In the genomic region with DNA sequence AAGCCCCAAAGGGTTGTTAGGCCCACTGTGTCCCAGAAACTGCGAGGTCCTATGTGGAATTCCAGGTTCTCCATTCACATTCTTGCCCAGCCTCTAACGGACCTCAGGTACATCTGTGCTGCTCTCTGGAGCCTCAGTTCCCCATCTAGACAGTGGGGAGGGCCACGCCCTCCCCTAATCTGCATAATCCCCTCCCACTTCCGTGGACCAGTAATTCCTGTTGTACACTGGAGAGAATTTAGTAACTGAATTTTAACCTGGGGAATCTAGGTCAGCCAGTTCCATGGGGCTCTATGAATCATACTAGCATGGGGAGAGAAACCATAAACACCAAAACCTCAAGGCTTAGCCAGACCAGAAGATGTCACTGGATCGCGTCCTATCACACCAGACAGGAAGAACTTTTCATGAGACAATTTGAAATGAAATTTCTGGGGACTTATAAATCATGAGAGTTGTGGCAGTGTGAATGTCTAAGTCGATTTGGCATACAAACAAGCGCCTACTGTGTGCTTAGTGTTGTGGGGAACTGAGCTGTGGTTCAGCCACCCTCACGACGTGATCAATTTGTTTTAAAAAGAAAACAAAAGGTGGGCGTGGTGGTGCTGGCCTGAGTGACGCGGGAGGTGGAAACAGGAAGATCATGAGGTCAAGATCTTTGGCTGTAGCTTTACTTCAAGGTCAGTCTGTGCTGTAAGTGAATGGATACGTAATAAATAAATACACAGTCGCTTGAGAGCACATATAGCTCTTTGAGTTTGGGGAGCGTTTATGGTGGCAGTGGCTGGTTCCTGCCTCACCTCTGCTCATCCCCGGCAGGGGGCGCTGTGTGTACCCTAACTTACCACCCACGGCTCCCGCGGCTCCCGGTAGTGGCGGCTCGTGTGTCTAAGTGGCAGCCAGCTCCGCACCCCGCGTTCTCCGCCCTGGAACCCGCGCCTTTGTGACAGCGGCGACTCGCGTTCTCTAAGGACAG, we compare ENCODE assay signal across 8 mouse cellular contexts. TPM values are rescaled to one million over a fixed set of nuclear protein-coding genes. Genes with fewer than 3 reads are reported as not detected.
DNase-seq lines count a peak whose midpoint lies in the region.

No protein-coding gene starts in this region.

- DNase-seq in MEL-GATA-1-ER (ENCODE audit: extremely low read depth, low read depth) = peak; percentile 85
- peak; percentile 83 for DNase-seq in cerebellum, adult 9-11 months
- DNase-seq in frontal cortex, adult 2 months (ENCODE audit: extremely low spot score in 1 of 2, low spot score in 1 of 2) = peak; percentile 55 to 92
- DNase-seq in hindbrain, embryonic 10.5 days (ENCODE audit: low spot score) = peak; percentile 82
- peak; percentile 89 to 92 for DNase-seq in layer of hippocampus, postnatal 10 days (ENCODE audit: low spot score in 2 of 2)
- DNase-seq in lung, postnatal 10 days = peak; percentile 91
- DNase-seq in ovary, postnatal 14 days (ENCODE audit: low spot score) = peak; percentile 78
- DNase-seq in thymus, postnatal 10 days (ENCODE audit: low spot score in 2 of 2) = peak; percentile 88 to 98

- peak overlapping the region; percentile 49 for H3K4me3 ChIP-seq in hindbrain, embryonic 10.5 days

- WGBS in hindbrain, embryonic 10.5 days = 11% methylated on average over 34 of the region's 34 CpGs

- no peaks in the 10 kb centered on the region for H3K9me3 ChIP-seq in hindbrain, embryonic 10.5 days

- peaks cover 35% of the 10 kb centered on the region for H3K4me1 ChIP-seq in hindbrain, embryonic 10.5 days (replicated peaks)

- H3K27ac ChIP-seq in hindbrain, embryonic 10.5 days = peak overlapping the region; percentile 50; the same call in 1 of the 2 replicates

- H3K27me3 ChIP-seq in hindbrain, embryonic 10.5 days (ENCODE audit: insufficient read depth, poor library complexity, severe bottlenecking) = peaks cover 27% of the 10 kb centered on the region

- no peaks in the 10 kb centered on the region for H3K36me3 ChIP-seq in hindbrain, embryonic 10.5 days

RNA-seq across cellular contexts. Expression of a gene that starts 9.3 kb away (rescaled TPM):
- 0.42 and 1.2 TPM in 2 replicates for polyA plus RNA-seq in frontal cortex, adult 2 months (2012; rRNA removed)
- polyA plus RNA-seq in hindbrain, embryonic 10.5 days (2016; fragmentation: Nextera tagmentation; extraction: Ambion mirVana) = 0.12 TPM in 1 of 2 replicates, not detected in the other
- 1 to 10 TPM in 1 of 2 experiments, under 1 TPM in 1; 0.78 to 1.8 TPM for total RNA-seq in layer of hippocampus, postnatal 10 days (2021)

RNA-seq across cellular contexts. Expression of a gene that starts 26.7 kb away (rescaled TPM):
- polyA plus RNA-seq in frontal cortex, adult 2 months (2012; rRNA removed) = 365 and 386 TPM in 2 replicates
- 311 and 319 TPM in 2 replicates for polyA plus RNA-seq in hindbrain, embryonic 10.5 days (2016; fragmentation: Nextera tagmentation; extraction: Ambion mirVana)
- total RNA-seq in layer of hippocampus, postnatal 10 days (2021) = 100 to 1,000 TPM; 190 to 196 TPM

RNA-seq across cellular contexts. Expression of a gene that starts 30.6 kb away (rescaled TPM):
- polyA plus RNA-seq in frontal cortex, adult 2 months (2012; rRNA removed) = 1.8 TPM in 2 replicates
- 0.59 and 1.4 TPM in 2 replicates for polyA plus RNA-seq in hindbrain, embryonic 10.5 days (2016; fragmentation: Nextera tagmentation; extraction: Ambion mirVana)
- not detected for total RNA-seq in layer of hippocampus, postnatal 10 days (2021)

Comparison
In these comparisons a context has a peak if more than half of its experiments do, and no peak if none do; other contexts are left out.
1. Peak in every context shown above with its lines: DNase-seq, H3K4me3 ChIP-seq and H3K27ac ChIP-seq.